ENCODE assay signal across 16 mouse cellular contexts in genomic region chr12:119074742-119075478, GRCm38 (mm10).
DNase-seq lines count a peak whose midpoint lies in the region; ATAC-seq lines count a peak whose summit lies in the region.
"Had no signal": no experiment of that assay in that cellular context is flagged by ENCODE, and none has a peak within 500 bp of the region (broad histone marks: within the 10 kb centered on the region; RNA-seq: fewer than 3 reads in every experiment).

No protein-coding gene starts in this region.

- WGBS in midbrain, embryonic 11.5 days = 29% methylated on average over 2 of the region's 2 CpGs
- WGBS in midbrain, embryonic 15.5 days = 21% methylated on average over 2 of the region's 2 CpGs
- 17% methylated on average over 2 of the region's 2 CpGs for WGBS in hindbrain, embryonic 11.5 days
- WGBS in neural tube, embryonic 13.5 days = 18% methylated on average over 2 of the region's 2 CpGs

- no peak overlapping the region for H3K4me3 ChIP-seq in midbrain, embryonic 11.5 days (ENCODE audit: low read depth, low read length)
- H3K4me3 ChIP-seq in midbrain, embryonic 15.5 days = no peak overlapping the region
- no peak overlapping the region for H3K4me3 ChIP-seq in hindbrain, embryonic 11.5 days (ENCODE audit: low read depth, low read length)
- no peak overlapping the region for H3K4me3 ChIP-seq in neural tube, embryonic 13.5 days
- H3K4me3 ChIP-seq: heart, embryonic 12.5 days had no signal

- intact Hi-C loops in heart, postnatal 14 days (cut with DNase I) = loop anchor here (10.0 kb wide), 1 partner anchor 160 kb away; the partner anchor contains the start of gene Itgb8

- peaks cover 6% of the 10 kb centered on the region; the same call in 1 of the 2 replicates for H3K4me1 ChIP-seq in midbrain, embryonic 11.5 days (ENCODE audit: control insufficient read depth, insufficient read depth, low read length)
- no peaks in the 10 kb centered on the region for H3K4me1 ChIP-seq in midbrain, embryonic 15.5 days
- no peaks in the 10 kb centered on the region for H3K4me1 ChIP-seq in hindbrain, embryonic 11.5 days (replicated peaks; ENCODE audit: control insufficient read depth, insufficient read depth, low read length)
- peaks cover 7% of the 10 kb centered on the region; the same call in 1 of the 2 replicates for H3K4me1 ChIP-seq in neural tube, embryonic 13.5 days (replicated peaks)

- peak; percentile 91 for ATAC-seq in midbrain, embryonic 11.5 days (ENCODE audit: low FRiP score)
- no peak for ATAC-seq in midbrain, embryonic 15.5 days (replicated peaks)
- ATAC-seq in hindbrain, embryonic 11.5 days (ENCODE audit: low FRiP score) = peak; percentile 91
- ATAC-seq in neural tube, embryonic 13.5 days (ENCODE audit: low read depth) = peak; percentile 59
- ATAC-seq: activated CD4-positive, CD25-positive, alpha-beta regulatory T cell, adult 4 months; CD4-positive, CD25-positive, alpha-beta regulatory T cell, adult 4 months; liver, postnatal 0 days had no signal

- DNase-seq in midbrain, embryonic 11.5 days (ENCODE audit: low spot score, missing footprints) = peak; percentile 86
- peak; percentile 52 for DNase-seq in embryo, embryonic 11 days
- DNase-seq in hindbrain, embryonic 11.5 days (ENCODE audit: low spot score) = peak; percentile 26
- no peak for DNase-seq in gastrocnemius, adult 18-20 months (ENCODE audit: low spot score)
- DNase-seq in heart, postnatal 14 days = no peak
- DNase-seq: cerebellum, adult 11 months; gastrocnemius, postnatal 36 days; kidney, adult 18-20 months; kidney, postnatal 4 days; liver, postnatal 0 days had no signal

- no peaks in the 10 kb centered on the region for H3K27me3 ChIP-seq in midbrain, embryonic 11.5 days (ENCODE audit: control insufficient read depth, insufficient read depth, low read length)
- no peaks in the 10 kb centered on the region for H3K27me3 ChIP-seq in midbrain, embryonic 15.5 days (replicated peaks)
- H3K27me3 ChIP-seq in hindbrain, embryonic 11.5 days (ENCODE audit: control insufficient read depth, insufficient read depth, low read length) = no peaks in the 10 kb centered on the region
- no peaks in the 10 kb centered on the region for H3K27me3 ChIP-seq in neural tube, embryonic 13.5 days
- H3K27me3 ChIP-seq: heart, embryonic 12.5 days had no signal

- H3K9me3 ChIP-seq in midbrain, embryonic 11.5 days (ENCODE audit: control insufficient read depth, low read length) = no peaks in the 10 kb centered on the region
- H3K9me3 ChIP-seq in midbrain, embryonic 15.5 days = no peaks in the 10 kb centered on the region
- no peaks in the 10 kb centered on the region for H3K9me3 ChIP-seq in hindbrain, embryonic 11.5 days (ENCODE audit: control insufficient read depth, low read length)
- no peaks in the 10 kb centered on the region for H3K9me3 ChIP-seq in neural tube, embryonic 13.5 days

- no peaks in the 10 kb centered on the region for H3K36me3 ChIP-seq in midbrain, embryonic 11.5 days (ENCODE audit: control insufficient read depth, insufficient read depth, low read length)
- H3K36me3 ChIP-seq in midbrain, embryonic 15.5 days (replicated peaks) = no peaks in the 10 kb centered on the region
- H3K36me3 ChIP-seq in hindbrain, embryonic 11.5 days (ENCODE audit: control insufficient read depth, insufficient read depth, low read length) = no peaks in the 10 kb centered on the region
- no peaks in the 10 kb centered on the region for H3K36me3 ChIP-seq in neural tube, embryonic 13.5 days
- H3K36me3 ChIP-seq: heart, embryonic 12.5 days had no signal

- H3K4me2 ChIP-seq in midbrain, embryonic 11.5 days = no peak overlapping the region
- no peak overlapping the region for H3K4me2 ChIP-seq in midbrain, embryonic 15.5 days
- no peak overlapping the region for H3K4me2 ChIP-seq in hindbrain, embryonic 11.5 days (replicated peaks; ENCODE audit: low read depth, low read length)
- no peak overlapping the region for H3K4me2 ChIP-seq in neural tube, embryonic 13.5 days
- H3K4me2 ChIP-seq: heart, embryonic 12.5 days had no signal

- no peak overlapping the region for H3K27ac ChIP-seq in midbrain, embryonic 11.5 days (ENCODE audit: low read depth, low read length)
- no peak overlapping the region for H3K27ac ChIP-seq in midbrain, embryonic 15.5 days
- H3K27ac ChIP-seq in hindbrain, embryonic 11.5 days (ENCODE audit: low read depth, low read length) = no peak overlapping the region
- no peak overlapping the region for H3K27ac ChIP-seq in neural tube, embryonic 13.5 days (replicated peaks)
- H3K27ac ChIP-seq: macrophage had no signal

- no peak overlapping the region for H3K9ac ChIP-seq in midbrain, embryonic 11.5 days (ENCODE audit: low read length)
- no peak overlapping the region for H3K9ac ChIP-seq in midbrain, embryonic 15.5 days
- no peak overlapping the region for H3K9ac ChIP-seq in hindbrain, embryonic 11.5 days (ENCODE audit: low read depth, low read length)
- no peak overlapping the region for H3K9ac ChIP-seq in neural tube, embryonic 13.5 days
- H3K9ac ChIP-seq: heart, embryonic 12.5 days; liver, postnatal 0 days had no signal

Comparison
In these comparisons a context has a peak if more than half of its experiments do, and no peak if none do; other contexts are left out.
1. DNase-seq: peak in midbrain, embryonic 11.5 days (single experiment), embryo, embryonic 11 days (single experiment) and hindbrain, embryonic 11.5 days (single experiment); none in gastrocnemius, adult 18-20 months (single experiment) and heart, postnatal 14 days (0 of 2).